Mouse (Mus musculus) embryo, embryonic 9.5 days (tissue): ENCODE results near the gene Teddm2.

Source experiments
- DNase-seq: peaks from one replicate; pipeline ENCODE4 v3.0.0-alpha.2; 2017; ENCODE audit errors: extremely low spot score

Gene Teddm2

DNA sequence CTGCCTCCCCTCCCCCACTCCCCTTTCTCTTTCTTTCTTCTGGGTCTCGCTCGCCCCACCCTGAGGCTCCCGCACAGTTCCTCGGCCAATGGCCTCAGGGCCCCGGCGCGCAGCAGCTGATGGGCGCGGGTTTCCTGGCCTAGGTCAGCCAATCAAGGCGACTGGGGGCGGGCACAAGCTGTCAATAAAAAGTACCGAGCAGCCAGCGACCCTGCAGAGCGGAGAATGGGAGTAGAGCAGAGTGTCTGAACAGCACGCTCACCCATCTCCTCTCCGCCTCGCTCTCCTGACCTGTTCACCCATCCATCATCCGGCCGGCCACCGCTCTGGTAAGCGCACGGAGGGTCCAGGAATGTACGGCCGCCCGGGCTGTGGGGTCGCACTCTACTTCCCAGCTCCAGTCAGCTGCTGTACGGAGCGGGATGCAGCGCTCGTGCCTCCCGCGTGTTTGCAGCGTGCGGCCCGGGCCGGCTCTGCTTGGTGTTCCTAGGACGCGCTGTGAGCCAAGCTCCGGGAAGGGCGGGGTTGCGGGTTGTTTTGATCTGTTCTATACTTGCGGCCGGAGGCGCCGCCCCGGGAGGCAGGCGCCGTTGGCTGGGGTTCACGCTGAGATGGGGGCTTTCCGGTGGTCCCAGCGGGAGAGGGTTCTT is at the start of gene Teddm2, which contains the start of gene Glul:
Teddm2 (minus strand) TSS at position 498 of the 650 bp plus-strand sequence.
Glul (plus strand) TSS at position 214 of the 650 bp plus-strand sequence.
- DNase-seq, result peak; percentile 98

DNA sequence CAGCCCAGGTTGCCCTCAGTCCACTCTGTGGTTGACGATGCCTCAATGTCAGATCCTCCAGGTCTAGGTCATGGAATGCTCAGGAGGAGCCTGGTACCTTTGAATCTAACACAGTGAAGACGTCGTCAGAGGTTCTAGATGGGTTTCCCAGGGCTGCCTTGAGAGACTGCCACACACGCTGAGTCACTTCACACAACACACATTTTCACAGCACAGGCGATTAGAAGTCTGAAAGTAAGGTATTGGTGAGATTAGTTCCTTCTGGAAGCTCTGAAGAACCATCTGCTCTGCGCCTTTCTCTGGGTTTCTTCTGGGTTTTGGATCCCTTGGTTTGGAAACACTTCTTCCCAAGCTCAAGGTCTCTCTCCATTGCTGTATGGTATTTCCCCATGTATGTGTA is 47.8 kb upstream of the Teddm2 start:
- no peak for DNase-seq

DNA sequence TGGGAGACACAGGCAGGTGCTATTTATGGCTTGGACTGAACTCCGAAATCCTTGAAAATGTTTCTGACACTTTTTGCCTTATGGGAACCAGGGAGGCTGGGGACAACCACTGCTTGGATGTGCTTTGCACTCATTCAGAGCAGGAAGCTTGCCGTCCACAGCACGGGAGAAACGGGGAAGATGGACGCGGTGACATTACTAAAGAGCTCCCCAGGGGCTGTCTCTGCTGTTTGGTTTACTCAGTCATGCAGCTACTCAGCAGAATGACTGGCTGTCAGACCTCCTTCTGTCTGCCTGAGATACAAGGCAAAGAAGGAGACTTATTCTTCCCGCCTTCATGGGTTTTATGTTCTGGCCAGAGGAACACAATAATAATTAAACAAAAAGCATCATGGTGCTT is 46.9 kb upstream of the Teddm2 start:
- no peak for DNase-seq

DNA sequence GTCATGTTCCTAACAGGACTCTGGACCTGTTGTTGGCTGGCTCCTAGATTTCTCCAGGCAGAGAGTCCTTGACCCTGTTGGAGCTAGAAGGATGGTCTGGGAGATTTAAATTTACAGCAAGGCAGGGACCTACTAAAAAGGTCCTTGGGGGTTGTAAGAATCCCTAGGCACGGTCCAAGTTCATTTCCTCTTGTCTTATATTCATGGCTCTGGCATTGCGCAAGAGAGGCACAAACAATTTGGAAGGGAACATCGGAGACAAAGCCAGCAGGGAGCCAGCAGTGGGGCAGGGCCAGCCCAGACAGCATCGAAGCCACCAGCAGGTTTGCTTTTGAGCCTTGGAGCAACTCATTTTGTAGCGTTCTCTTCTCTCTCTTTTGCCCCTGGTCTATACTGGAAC is 45.2 kb upstream of the Teddm2 start:
- DNase-seq, result no peak

DNA sequence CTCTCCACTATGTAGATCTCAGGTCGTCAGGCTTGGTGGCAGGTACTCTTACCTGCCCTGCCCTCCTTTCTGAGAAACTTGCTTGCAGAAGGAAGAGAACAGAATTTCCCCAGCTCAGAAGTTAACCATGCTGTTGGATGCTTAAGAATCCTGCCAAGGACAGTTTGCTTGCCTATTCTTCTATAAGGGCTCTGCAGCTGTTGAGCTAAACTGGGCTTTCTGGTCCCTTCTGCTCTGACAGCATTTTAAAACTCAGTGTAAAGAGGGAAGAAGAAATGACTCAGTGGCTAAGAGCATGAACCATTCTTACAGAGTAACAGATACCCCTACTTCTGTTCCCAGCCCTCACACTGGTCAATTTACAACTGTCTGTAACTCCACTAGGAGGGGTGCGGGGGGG is 41.0 kb upstream of the Teddm2 start:
- no peak for DNase-seq

DNA sequence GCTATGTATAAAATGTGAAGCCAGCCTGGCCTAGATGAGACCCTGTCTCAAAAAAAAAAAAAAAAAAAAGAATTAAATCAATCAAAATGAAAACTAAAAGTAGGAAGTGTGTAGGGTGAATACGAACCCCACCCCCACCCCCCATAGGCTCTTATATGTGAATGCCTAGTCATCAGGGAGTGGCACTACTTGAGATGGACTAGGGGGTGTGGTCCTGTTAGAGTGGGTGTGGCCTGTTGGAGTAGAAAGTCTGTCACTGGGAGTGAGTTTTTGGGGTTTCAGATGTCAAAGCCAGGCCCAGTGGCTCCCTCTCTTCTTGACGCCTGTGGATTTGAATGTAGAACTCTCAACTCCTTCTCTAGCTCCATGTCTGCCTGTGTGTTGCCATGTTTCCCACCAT is 37.0 kb upstream of the Teddm2 start:
- DNase-seq, result no peak

DNA sequence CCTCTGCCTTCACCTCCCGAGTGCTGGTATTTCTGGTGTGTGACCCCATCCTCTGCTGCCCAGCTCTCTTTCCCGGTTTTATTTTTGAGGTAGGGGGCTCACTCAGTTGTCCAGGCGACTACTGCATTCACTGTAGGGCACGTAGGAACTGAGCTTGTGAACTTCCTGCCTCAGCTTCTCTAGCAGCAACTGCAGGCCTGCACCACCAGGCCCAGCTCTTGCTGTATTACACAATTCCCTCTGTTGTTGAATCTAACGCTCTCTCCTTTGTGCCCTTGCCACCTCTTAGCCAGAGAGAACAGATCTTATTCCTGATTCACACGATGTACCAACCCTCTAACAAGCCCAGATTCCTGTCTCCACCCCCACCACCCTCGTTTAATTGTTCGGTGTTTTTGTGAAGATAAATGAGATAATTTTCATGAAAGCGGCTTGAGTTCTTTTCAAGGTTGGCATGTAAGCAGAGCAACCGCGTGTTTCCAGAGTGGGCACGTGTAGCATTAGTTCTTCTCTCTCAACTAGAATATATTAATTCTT is 35.9 kb upstream of the Teddm2 start:
- DNase-seq, result no peak

DNA sequence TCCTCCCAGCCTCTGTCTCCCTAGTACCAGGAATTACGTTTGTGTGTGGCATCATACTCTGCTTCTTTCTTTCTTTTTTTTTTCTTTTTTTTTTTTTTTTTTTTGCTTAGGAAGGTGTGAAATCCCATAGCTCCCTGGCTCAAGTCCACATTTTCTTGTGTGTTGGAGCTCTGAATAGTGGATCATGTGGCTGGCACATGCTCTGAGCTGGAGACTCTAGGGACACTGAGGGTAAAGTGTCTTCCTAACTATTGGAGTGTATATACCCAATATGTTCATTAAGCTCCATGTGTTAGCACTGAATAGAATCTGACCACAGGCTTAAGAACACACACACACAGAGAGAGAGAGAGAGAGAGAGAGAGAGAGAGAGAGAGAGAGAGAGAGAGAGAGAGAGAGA is 33.7 kb upstream of the Teddm2 start:
- DNase-seq, result no peak

DNA sequence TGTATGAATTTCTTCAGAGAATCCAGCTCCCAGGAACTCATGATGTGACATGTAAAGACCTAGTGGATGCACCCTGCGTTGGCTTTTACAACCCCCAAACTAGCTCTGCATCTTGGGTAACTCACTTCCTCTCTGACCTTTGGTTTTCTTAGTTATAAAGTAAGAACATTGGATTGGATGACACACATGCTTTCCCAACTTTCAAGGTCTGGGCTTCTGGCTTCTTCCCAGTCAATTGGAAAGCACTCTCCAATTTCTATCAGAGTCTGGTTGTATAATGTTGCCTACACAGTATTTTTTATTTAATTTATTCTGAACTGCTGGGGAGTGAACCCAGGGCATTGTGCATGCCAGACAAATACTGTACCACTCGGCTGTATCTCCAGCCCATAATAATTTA is 30.4 kb upstream of the Teddm2 start:
- DNase-seq, result no peak

DNA sequence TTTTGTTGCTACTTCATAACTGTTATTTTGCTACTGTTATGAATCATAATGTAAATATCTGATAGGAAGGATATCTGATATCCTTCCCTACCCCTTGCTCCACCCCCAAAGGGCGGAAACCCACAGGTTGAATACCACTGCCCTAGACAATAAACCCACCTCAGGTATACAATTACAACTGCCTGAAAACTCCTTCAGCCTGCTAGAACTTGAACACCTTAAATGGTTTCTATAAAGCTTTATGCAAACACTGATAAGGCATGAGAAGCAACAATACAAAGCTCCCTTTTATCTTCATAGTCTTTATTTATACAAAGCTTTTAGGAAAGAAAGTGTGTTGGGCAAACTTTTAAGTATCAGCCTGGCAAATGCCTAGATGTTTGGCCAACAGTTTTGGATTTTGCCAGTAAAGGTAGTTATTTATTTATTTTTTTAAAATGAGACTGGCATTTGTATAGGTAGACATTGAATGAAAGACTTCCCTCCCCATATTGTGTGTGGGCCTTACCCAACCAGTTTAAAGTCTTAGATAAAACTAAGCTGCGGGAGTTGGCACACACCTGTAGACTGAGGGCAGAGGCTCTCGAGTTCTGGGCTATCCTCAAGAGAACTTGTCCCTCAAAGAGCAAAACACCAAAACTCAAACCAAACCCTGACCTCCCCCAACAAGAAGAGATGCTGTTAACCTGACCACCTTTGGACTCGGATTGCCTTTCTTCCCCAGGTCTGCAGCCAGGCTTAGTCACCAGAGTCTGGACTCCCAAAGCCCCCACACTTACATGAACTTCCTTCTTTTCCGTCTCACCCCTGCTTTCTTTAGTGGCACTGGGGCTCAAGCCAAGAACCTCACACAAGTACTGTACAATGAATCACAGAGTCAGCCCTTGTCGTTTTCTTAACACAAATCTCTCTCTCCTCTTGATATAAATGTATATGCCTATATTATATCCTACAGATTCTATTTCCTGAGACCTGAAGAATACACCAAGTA is 24.7 kb upstream of the Teddm2 start:
- DNase-seq, result no peak

DNA sequence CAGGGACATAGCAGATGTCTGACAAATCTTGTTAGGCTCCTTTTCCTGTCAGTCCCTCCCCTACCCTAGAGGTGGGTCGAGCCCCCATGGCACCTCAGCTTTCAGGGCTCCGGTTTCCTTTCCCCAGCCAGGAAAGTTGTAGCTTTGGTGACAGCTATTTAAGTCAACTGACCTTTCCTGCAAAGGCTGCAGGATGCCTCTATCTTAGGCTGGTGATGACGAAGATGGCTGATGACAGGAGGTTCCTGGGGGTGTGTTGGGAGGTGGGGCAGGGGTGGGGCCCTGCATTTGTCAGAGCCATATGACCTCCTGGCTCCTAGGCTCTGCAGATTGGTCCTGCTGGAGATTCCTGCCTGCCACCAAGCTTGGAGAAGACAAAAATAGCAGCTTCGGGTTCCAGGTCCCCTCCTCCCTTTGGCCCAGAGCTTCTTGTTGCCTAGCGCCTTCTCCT is 22.6 kb upstream of the Teddm2 start:
- no peak for DNase-seq

DNA sequence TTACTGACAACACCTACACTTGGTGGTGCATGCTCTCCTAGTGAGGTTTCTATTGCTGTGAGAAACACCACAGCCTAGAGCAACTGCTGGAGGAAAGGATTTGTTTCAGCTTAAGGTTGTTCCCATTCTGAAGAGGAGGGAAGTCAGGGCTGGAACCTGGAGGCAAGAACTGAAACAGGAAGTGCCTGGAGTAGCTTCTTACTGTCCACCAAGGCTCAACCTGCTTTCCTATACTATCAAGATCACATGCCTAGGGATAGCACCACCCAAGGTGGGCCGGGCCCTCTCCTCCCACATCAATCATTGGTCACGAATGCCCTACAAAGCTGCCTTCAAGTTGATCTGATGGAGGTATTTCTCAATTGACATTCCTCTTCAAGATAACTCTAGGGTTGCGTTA is 21.6 kb upstream of the Teddm2 start:
- no peak for DNase-seq

DNA sequence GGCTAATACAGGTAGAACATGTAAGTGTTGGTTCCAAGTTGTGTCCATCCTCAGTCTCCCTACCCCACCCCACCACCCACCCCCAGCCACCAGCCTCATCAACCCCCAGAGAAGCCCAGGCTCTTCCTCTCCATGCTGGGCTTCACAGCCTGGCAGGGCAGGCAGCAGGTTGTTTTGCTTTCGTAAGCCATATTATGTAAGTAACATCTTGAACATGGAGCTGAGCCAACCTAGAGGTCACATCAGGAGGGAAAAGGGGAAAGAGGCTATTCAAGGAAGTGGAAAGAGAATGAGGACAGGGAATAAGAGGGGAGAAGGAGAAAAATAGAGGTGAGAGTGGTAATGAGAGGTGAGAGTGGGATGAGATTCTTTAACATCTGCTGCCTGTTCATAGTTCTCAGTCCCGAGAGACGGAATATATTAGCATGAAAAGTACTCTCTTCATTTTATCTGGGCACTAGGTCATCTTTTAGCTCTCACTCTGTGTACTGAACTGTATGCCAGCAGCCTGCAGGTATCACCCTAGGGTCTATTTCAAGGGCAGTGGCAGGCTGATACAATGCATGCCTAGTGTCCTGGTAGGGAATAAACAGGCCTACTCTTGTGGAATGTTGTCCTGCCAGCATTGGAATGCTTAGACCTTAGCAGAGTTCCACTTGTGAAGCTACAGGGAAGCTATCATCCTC is 18.6 kb upstream of the Teddm2 start:
- no peak for DNase-seq

DNA sequence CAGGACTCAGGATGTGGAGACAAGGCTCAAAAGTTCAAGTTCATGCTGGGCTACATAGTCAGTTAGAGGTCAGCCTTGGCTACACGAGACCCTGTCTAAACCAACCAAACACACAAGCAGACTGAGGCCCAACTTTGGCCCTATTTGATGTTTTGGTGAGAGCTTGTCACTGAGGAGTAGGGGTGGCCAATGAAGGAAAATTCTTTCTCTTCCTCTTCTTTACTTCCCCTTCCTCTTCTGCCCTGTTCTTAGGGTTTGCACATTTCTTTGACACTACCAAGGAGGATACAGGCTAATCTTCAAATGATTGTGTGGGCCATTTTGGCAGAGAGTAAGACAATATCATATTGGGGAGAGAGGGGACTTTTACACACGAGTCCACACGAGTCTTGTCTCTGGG is 13.8 kb upstream of the Teddm2 start:
- DNase-seq, result no peak

DNA sequence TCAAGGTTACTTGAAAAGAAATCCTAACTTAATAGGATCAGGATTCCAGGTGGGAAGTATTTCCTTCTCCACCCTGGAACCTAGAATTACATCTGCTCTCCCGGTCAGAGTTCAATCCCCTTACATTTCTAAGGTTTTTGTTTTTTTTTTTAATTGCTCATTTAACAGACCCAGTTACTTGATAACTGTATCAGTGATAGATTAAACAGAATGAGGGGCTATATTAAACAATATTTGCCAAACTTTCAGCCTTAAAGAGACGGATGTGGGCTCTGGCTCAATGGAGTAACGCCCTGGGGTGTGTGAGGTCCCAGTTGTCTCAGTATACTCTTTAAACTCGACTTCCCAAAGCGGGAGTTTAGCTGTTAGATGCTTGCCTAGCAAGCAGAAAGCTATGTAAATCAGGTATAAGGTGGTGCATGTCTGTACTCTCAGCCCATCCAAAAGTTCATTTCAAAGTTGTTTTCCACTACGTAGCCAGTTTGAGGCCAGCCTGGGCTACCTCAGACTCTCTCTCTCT is 11.3 kb upstream of the Teddm2 start:
- DNase-seq, result no peak

DNA sequence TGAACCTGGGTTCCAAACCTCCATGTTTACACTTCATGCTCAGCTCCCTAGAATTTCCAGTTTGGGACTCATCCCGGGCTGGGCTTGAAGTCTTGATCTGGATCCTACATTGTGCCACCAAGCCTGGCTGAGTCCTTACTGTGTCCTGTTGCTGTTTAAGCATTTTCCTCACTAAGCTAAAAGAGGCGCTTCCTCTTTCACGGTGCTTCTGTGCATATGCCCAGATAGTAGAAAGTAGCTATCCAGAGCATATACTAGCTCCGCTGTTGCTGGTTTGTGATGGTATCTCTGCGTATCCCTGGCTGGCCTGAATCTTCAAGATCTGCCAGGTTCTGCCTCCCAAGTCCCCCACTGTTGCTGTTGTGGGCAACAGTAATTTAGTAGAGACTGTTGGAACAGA is 10.4 kb upstream of the Teddm2 start:
- no peak for DNase-seq

DNA sequence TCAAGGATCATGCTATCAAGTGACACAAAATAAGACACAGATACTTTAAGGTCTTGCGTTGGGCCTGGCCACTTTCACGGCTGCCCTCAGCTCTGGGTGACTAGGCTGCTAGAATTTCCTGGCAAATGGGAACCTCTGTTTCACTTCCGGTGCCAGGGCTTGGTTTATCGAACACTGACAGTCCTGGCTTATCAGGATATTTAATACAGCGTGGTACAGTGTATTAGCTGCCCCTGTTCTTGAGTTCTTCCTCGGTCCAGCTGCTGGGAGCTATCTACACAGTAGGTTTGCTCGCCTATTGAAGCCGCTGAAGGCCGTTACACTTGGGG is 9.9 kb upstream of the Teddm2 start:
- no peak for DNase-seq

DNA sequence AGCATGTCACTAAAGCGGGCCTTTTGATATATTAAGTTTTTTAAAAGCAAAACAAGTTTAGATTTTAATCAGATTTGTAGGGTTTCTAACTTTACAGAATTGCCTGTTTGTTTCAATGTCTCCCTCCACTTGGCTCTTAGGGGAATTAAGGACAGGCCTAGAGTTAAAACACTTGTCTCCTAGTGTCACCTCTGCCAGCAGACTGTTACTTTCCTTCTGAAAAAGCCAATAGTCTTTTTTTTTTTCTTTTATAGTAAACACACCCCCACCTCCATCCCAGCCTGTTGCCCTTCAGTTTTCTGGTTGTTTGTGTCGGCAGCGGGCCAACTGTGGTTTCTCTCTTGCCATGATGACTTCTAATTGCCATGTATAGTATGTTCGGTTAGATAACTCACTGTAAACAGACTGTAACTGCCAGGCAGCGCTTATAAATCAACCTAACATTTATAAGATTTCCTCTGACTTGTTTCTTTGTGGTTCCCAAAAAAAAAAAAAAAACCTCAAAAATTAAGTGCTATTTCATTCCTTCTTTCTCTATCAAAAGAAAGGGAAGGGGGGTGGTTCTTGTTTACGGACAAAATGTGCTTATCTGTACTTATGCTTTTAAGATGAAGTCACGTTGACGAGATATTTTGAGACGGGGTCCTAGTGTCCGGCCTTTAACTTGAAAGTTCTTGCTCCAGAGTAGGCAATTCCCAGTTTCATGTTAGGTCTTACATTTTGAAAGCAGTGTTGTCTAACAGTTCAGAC is 9.4 kb upstream of the Teddm2 start:
- DNase-seq, result no peak

DNA sequence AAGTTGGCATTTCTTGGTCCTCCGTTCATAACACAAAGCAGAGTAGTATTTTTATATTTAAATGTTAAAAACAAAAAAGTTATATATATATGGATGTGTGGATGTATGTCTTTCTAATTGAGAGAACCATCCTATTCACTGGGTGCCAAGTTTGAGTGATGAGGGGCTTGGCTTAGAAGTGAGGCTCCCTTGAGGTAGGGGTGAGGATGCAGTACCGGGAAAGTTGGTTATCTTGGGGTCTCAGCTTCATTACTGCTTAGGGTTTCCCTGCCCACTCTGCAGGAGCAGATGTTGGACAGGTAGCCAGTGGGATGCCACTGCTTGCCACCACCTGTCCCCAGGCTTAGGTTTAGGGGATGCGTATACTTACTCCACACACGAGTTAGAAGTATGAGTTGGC is 8.7 kb upstream of the Teddm2 start:
- no peak for DNase-seq

DNA sequence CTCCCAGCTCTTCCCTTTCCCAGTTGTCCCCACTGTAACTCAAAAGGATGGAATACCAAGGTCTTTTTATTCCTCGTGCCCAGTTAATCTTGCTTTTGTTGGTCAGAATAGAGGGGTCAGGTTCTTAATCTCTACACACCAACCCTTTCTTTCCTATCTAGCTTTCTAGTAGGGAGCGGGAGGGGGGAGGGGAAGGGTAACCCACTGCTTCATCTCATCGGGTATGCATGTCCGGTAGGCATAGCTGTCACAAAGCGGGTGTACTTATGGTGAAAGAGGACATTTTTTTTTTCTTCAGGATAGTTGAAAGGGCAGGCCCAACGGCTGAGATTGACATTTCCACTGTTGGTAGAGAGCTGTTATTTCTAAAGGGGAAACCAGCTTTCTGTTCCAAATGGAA is 8.2 kb upstream of the Teddm2 start:
- DNase-seq, result no peak

DNA sequence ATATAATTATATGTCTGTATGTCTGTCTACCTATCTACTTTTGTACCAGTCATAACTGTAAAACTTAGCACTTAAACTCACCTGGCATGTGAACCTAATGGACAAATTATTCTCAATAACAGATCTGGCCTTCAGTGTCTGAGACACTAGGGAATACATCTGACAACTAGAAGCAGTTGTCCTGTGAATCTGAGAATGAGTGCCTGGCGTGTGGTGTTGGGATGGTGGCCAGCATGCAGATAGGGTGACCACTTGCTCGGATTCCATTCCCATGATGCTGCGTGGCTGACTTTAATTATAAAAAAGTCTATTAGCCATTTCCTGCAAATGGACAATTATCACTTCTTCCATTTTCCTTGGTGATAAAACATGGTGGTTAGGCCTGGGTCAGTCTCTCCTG is 5.9 kb upstream of the Teddm2 start:
- no peak for DNase-seq
